Mouse (Mus musculus): ENCODE data around the gene Fam32a.

GRCm38 (mm10) chr8:72261019-72261418 lies 41.5 kb downstream of the Fam32a start:
- peak; percentile 71 for TF ChIP-seq CTCF (IDR thresholded peaks at IDR 0.05; ENCODE audit: extremely low read depth, insufficient read depth, low read length)
- no peak for TF ChIP-seq POLR2A (IDR thresholded peaks at IDR 0.05; ENCODE audit: extremely low read depth, insufficient read depth, low read length)
